Mouse (Mus musculus) forebrain, embryonic 13.5 days (tissue): ENCODE measurements around the gene Cpsf6. TPM values are rescaled to one million over a fixed set of nuclear protein-coding genes. Genes with fewer than 3 reads are reported as not detected.

Experiments used
- ATAC-seq: fragments of 200-750 bp; cut with Nextera tagmentation; 2 replicates; pipeline ENCODE4 v1.8.0; 2017
- H3K27ac ChIP-seq: fragments of 300-500 bp; sonication (generic); 2 replicates; pipeline ENCODE4 v1.5.1; 2015; ENCODE audit warnings: inconsistent platforms, mild to moderate bottlenecking, moderate library complexity
- H3K27me3 ChIP-seq: fragments of 300-500 bp; sonication (generic); 2 replicates; pipeline ENCODE4 v1.6.1; 2015; ENCODE audit warnings: mild to moderate bottlenecking, inconsistent platforms
- H3K36me3 ChIP-seq: fragments of 300-500 bp; sonication (generic); 2 replicates; pipeline ENCODE4 v1.6.1; 2015; ENCODE audit warnings: mild to moderate bottlenecking, inconsistent platforms; ENCODE audit not compliant: poor library complexity, severe bottlenecking
- H3K4me1 ChIP-seq: fragments of 300-500 bp; sonication (generic); 2 replicates; pipeline ENCODE4 v1.6.1; 2015; ENCODE audit warnings: inconsistent platforms
- H3K4me2 ChIP-seq: fragments of 300-500 bp; sonication (generic); 2 replicates; pipeline ENCODE4 v1.6.1; 2015; ENCODE audit warnings: inconsistent platforms, mild to moderate bottlenecking, moderate library complexity
- H3K4me3 ChIP-seq: fragments of 300-500 bp; sonication (generic); 2 replicates; pipeline ENCODE4 v1.5.1; 2015; ENCODE audit warnings: mild to moderate bottlenecking, inconsistent platforms
- H3K9ac ChIP-seq: fragments of 300-500 bp; sonication (generic); 2 replicates; pipeline ENCODE4 v1.6.1; 2015; ENCODE audit warnings: mild to moderate bottlenecking, inconsistent platforms
- H3K9me3 ChIP-seq: fragments of 300-500 bp; sonication (generic); replicated peaks from 2 replicates; pipeline ENCODE4 v1.6.1; 2016; ENCODE audit warnings: inconsistent platforms
- WGBS: fragments of 180-500 bp; shearing (Covaris S2); methylation state at CpG from one replicate; pipeline ENCODE4 v1.1.7; 2015; 5-methylcytosine and 5-hydroxymethylcytosine counted together
- polyA plus RNA-seq: library from polyadenylated mRNA; unstranded; fragments of >200 nt; fragmentation: Nextera tagmentation; extraction: Ambion mirVana; gene quantifications from 2 replicates; pipeline ENCODE4 v1.2.1, GENCODE M21; 2015

Cpsf6 gene
- polyA plus RNA-seq, 1 experiment from 2014 or later, result 242 TPM

DNA sequence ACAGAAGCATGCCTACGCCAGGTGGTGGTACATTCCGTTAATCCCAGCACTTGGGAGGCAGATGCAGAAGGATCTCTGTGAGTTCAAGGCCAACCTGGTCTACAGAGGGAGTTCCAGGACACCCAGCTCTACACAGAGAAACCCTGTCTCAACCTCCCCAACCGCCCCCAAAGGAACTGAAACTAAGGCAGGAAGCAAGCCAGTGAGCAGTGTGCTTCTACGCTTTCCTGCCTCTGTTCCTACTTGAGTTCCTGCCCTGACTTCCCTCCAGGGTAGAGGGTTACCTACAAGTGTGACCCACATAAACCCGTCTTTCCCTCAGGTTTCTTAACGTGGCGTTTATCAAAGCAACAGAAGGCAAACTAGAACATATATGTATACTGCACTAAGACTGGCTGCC is 56.0 kb downstream of the Cpsf6 start:
- 92% methylated on average over 7 of the region's 7 CpGs for WGBS

DNA sequence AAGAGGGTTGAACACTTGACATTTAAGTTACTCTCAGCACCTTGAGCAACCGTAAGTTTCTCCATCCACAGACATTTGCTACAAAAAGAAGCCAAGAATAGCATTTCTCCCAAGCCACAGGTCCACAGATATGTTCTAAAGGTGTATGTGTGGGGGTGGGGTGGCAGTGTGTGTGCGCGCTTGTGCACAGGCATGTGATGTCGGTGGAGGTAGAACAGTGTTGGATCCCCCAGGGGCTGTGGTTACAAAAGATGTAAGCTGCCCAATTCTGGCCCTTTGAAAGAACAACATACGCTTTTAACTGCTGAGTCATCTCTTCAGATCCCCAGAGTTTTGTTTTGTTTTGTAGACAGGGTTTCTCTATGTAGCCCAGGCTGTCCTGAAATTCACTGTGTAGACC is 57.2 kb downstream of the Cpsf6 start:
- Histone ChIP-seq H3K4me1 (no peaks in the 10 kb centered on the region), H3K27me3 (no peaks in the 10 kb centered on the region), H3K36me3 (no peaks in the 10 kb centered on the region), H3K4me3 (no peak overlapping the region), H3K9me3 (no peaks in the 10 kb centered on the region), H3K4me2 (no peak overlapping the region), H3K27ac (no peak overlapping the region), H3K9ac (no peak overlapping the region)
- 94% methylated on average over 5 of the region's 5 CpGs for WGBS
- no peak for ATAC-seq

More for the DNA sequence above, 56.0 kb downstream of the Cpsf6 start:
- Histone ChIP-seq H3K4me1 (no peaks in the 10 kb centered on the region), H3K27ac (no peak overlapping the region), H3K36me3 (no peaks in the 10 kb centered on the region), H3K4me3 (no peak overlapping the region), H3K27me3 (no peaks in the 10 kb centered on the region), H3K4me2 (no peak overlapping the region), H3K9me3 (no peaks in the 10 kb centered on the region), H3K9ac (no peak overlapping the region)
- no peak for ATAC-seq

DNA sequence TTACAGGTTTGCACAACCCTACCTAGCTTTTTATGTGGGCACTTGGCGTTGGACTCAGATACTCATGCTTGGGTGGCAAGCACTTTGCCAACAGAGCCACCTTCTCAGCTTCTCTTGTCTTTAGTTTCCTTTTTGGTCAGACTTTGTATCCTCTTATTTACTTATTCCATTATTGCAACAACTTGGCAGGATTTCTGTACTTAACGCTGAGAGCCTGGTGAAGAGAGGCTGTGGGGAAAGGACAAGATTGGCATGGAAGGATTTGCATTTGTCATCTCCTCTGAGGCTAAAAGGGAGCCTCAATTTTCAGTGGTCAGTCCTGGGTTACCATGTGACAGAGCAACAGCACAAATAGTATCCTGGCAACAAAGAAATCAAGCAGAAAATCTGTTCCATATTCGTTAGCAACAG is 59.2 kb downstream of the Cpsf6 start:
- Histone ChIP-seq H3K27me3 (no peaks in the 10 kb centered on the region), H3K36me3 (no peaks in the 10 kb centered on the region), H3K9ac (no peak overlapping the region), H3K9me3 (no peaks in the 10 kb centered on the region), H3K4me3 (no peak overlapping the region), H3K4me1 (no peaks in the 10 kb centered on the region), H3K4me2 (no peak overlapping the region), H3K27ac (no peak overlapping the region)
- no peak for ATAC-seq
- WGBS, result 57% methylated on average over 3 of the region's 3 CpGs

DNA sequence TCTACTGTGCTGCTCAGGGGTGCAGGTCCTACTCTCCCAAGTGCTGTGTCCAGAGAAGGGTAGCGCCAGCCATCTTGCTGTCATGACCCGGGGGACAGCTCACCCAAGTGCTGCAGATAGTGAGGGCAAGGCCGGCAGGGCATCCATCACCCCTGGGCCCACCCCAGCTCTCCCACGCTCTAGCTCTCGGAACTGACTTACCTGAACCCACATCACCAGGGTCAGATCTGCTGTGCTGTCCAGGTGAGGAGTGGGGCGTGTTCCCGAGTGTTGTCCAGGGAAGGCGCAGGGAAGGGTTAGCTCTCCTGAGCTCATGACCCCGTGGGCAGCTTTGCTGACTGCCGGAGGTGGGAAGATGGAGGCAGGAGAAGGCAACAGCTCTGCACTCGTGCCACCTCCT is 63.4 kb downstream of the Cpsf6 start:
- H3K27ac ChIP-seq, result no peak overlapping the region
- no peaks in the 10 kb centered on the region for H3K36me3 ChIP-seq
- no peak overlapping the region for H3K4me2 ChIP-seq
- no peaks in the 10 kb centered on the region for H3K9me3 ChIP-seq
- H3K9ac ChIP-seq, result no peak overlapping the region
- ATAC-seq, result 0 out of 2 replicates have a peak, but pooled peaks have one; percentile 21
- no peaks in the 10 kb centered on the region for H3K27me3 ChIP-seq
- H3K4me1 ChIP-seq, result no peaks in the 10 kb centered on the region
- 94% methylated on average over 11 of the region's 11 CpGs for WGBS
- no peak overlapping the region for H3K4me3 ChIP-seq

DNA sequence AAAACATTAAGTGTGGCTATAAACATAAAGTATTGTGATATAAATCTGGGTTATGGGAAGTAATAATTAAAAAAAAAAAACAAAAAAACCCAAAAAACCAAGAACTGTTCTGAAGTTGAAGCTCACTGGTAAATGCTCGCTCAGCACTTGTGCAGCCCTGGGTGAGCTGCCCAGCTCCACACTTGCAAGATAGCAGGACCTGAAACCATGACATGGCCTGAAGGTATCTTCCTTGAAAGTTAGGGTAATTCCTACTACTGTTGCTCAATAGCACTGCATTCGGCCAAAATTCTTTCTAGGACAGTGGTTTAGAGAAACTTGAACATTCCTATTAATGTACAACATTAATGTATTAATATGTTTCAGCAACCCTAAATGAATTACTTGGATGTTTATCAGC is 66.7 kb downstream of the Cpsf6 start:
- Histone ChIP-seq H3K9ac (no peak overlapping the region), H3K27me3 (no peaks in the 10 kb centered on the region), H3K27ac (no peak overlapping the region), H3K36me3 (no peaks in the 10 kb centered on the region), H3K4me3 (no peak overlapping the region), H3K4me1 (no peaks in the 10 kb centered on the region), H3K4me2 (no peak overlapping the region), H3K9me3 (no peaks in the 10 kb centered on the region)
- no peak for ATAC-seq
- WGBS, result 91% methylated on average over 2 of the region's 2 CpGs

DNA sequence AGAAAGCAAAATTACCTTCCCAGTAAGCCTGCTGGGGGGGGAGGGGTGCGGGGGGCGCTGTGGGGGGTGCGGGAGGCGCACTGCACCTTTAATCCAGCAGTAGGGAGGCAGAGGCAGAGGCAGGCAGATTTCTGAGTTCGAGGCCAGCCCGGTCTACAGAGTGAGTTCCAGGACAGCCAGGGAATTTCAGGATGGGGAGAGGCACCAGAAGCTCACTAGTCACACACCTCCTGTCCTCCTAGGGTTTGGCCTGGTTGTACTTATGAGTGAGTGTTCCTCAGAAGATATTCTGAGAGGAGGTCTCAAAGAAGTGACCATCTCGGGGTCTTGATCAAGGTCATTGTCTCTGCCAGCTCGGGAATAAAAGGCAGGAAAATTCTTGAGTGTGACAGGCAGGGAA is 67.6 kb downstream of the Cpsf6 start:
- Histone ChIP-seq H3K4me3 (no peak overlapping the region), H3K4me2 (no peak overlapping the region), H3K4me1 (no peaks in the 10 kb centered on the region), H3K27me3 (no peaks in the 10 kb centered on the region), H3K36me3 (no peaks in the 10 kb centered on the region), H3K27ac (no peak overlapping the region), H3K9ac (no peak overlapping the region), H3K9me3 (no peaks in the 10 kb centered on the region)
- WGBS, result 82% methylated on average over 8 of the region's 8 CpGs
- ATAC-seq, result no peak

DNA sequence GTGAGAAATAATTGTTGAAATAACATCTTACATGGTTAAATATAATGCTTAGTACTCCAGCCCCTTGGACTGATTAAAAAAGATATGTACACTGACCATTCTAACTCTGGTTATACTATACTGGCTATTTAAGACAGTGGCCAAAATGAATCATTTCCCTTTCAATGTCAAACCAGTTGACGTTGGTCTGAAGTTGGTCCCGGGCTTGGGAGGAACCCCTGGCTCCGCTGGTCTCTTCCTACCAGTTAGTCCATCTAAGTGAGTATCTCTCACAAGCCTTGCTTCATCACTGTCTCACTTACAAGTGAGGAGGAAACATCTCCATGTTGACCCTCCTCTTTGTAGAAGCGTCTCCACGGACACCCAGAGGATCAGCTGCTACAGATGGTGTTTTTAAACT is 75.4 kb downstream of the Cpsf6 start:
- Histone ChIP-seq H3K4me2 (no peak overlapping the region), H3K4me3 (no peak overlapping the region), H3K9ac (no peak overlapping the region), H3K4me1 (no peaks in the 10 kb centered on the region), H3K27me3 (no peaks in the 10 kb centered on the region), H3K9me3 (no peaks in the 10 kb centered on the region), H3K36me3 (no peaks in the 10 kb centered on the region), H3K27ac (no peak overlapping the region)
- ATAC-seq, result no peak
- WGBS, result 92% methylated on average over 5 of the region's 5 CpGs

DNA sequence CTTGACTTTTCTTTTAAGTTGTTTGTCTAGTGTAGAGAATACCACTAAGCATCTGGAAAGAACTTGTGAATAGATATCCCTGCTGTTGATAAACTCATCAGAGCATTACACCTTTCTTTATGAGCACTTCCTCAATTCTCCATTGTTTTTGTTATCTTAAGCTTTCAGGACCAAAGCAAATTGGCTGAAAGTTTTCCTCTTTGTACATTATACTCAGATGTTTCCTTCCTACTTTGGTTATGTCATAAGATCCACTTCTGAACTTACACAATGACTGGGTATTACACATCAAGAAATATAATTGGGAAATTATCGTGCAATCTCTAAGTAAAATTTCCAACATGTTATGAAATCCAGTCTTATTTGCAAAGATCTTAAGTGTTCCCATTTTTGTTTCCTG is 78.1 kb downstream of the Cpsf6 start:
- 90% methylated on average over 1 of the region's 1 CpGs for WGBS
- no peaks in the 10 kb centered on the region for H3K27me3 ChIP-seq
- no peak overlapping the region for H3K27ac ChIP-seq
- H3K9ac ChIP-seq, result no peak overlapping the region
- ATAC-seq, result no peak
- no peak overlapping the region for H3K4me3 ChIP-seq
- no peaks in the 10 kb centered on the region for H3K4me1 ChIP-seq
- no peaks in the 10 kb centered on the region for H3K9me3 ChIP-seq
- no peak overlapping the region for H3K4me2 ChIP-seq
- no peaks in the 10 kb centered on the region for H3K36me3 ChIP-seq

DNA sequence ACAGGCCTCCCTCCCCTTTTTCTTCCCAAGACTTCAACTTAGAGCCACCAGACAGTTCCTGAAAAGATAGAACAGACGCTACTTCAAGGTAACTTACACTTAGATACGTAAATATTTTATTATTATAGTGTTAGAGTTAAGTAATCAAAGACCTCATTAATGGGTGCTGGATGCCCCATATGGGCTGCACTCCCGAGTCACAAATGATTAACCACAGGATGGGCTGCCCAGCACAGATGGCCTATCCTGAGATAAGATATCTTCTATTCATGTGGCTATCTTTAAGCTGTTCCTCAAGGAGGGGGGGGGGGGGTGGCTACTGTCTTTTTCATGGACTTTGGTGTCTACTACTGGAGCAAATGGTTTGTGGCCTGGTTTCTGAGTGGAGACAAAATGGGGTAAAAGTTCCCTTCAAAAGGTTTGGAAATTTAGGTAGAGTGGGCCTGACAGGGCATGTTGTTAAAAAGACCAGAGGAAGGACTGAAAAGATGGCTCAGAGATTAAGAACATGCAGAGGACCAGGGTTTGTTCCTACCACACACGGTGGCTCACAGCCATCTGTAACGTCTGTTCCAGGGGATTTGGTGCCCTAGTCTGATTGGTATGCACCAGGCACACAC is 79.8 kb downstream of the Cpsf6 start:
- Histone ChIP-seq H3K4me1 (no peaks in the 10 kb centered on the region), H3K9me3 (no peaks in the 10 kb centered on the region), H3K27ac (no peak overlapping the region), H3K9ac (no peak overlapping the region), H3K4me3 (no peak overlapping the region), H3K27me3 (no peaks in the 10 kb centered on the region), H3K36me3 (no peaks in the 10 kb centered on the region), H3K4me2 (no peak overlapping the region)
- 92% methylated on average over 5 of the region's 5 CpGs for WGBS
- ATAC-seq, result no peak

DNA sequence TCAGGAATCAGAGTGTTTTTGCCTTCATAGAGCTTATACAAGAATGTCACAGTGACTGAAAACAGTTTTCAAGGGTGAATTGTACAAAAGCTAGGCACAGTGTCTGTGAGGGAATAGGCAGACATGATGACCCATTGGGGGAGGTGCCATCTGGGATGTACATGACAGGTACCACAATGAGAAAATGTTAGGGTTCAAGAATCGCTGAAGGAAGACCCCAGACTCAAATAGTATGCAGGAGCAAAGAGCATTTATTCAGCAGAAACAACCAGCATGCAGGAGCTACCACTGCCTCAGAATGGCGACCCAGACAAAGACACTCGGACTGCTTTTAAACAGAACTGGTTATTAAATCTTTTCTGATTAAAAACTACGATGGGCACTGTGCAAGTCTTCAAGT is 80.7 kb downstream of the Cpsf6 start:
- no peaks in the 10 kb centered on the region for H3K36me3 ChIP-seq
- H3K27ac ChIP-seq, result no peak overlapping the region
- no peak overlapping the region for H3K9ac ChIP-seq
- no peak for ATAC-seq
- 89% methylated on average over 4 of the region's 4 CpGs for WGBS
- H3K4me2 ChIP-seq, result no peak overlapping the region
- no peaks in the 10 kb centered on the region for H3K27me3 ChIP-seq
- H3K4me3 ChIP-seq, result no peak overlapping the region
- no peaks in the 10 kb centered on the region for H3K9me3 ChIP-seq
- no peaks in the 10 kb centered on the region for H3K4me1 ChIP-seq

DNA sequence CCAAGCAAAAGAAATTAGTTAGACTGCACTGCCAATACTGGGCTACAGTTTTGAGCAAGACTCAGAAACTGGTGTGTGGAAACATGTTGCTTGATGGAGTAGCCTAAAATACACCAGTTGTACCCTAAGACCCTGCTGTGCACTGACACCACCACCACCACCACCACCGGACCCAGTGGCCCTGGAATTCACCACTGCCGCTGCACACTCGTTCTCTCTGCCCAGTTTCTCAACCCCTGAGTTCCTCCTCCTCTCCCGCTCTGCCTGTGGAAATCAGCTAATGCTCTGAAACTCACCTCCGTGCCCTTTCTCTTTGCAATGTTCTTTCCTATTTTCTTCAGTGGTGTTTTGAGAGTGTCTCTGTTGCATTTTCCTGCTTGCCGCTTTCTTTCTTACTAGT is 81.5 kb downstream of the Cpsf6 start:
- H3K27me3 ChIP-seq, result no peaks in the 10 kb centered on the region
- H3K4me3 ChIP-seq, result no peak overlapping the region
- no peak overlapping the region for H3K9ac ChIP-seq
- H3K4me2 ChIP-seq, result no peak overlapping the region
- WGBS, result 85% methylated on average over 6 of the region's 6 CpGs
- H3K4me1 ChIP-seq, result no peaks in the 10 kb centered on the region
- no peak overlapping the region for H3K27ac ChIP-seq
- ATAC-seq, result no peak
- no peaks in the 10 kb centered on the region for H3K36me3 ChIP-seq
- H3K9me3 ChIP-seq, result no peaks in the 10 kb centered on the region
